Mouse (Mus musculus): ENCODE measurements around the gene Nek6.

DNA sequence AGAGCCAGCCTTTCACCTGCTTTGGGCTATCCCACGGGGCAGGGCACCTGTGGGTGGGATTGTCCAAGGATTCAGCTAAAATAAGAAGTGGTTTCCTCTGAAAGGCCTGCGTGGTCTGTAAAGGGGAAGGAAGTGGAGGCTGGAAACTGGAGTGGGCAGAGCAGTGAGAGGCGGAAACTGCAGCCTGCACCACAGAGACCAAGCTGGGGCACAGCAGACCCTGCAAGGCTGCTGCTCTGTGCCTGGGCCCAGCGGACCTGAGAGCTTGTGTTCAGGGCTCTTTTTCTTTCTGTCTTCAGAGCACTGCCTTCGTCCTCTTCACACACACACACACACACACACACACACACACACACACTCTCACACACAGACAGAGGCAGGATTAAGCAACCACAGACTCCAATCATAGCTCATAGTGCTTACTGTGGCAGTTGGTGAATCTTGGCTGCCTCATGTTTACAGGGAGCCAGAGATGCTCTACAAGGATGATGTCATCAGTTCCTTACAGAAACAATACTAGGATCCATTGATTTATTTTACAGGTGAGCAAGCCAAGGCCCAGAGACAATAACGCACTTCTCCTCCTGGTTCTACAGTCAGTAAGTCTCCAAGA, 30.2 kb upstream of the Nek6 start:
- no peak for TF ChIP-seq POLR2A (IDR thresholded peaks at IDR 0.05; ENCODE audit: insufficient read depth, low read length)
- no peak for TF ChIP-seq CTCF (IDR thresholded peaks at IDR 0.05; ENCODE audit: low read depth, low read length)
- TF ChIP-seq EP300 (IDR thresholded peaks at IDR 0.05; ENCODE audit: insufficient read depth, low read depth, low read length), result no peak

Measured in ES-Bruce4 (cell line).